Mouse (Mus musculus): ENCODE measurements around the gene Abcf2.

The Abcf2 gene

GRCm38 (mm10) chr5:24601911-24602750, 24.9 kb upstream of the Abcf2 start:
- DNase-seq = no peak

DNA sequence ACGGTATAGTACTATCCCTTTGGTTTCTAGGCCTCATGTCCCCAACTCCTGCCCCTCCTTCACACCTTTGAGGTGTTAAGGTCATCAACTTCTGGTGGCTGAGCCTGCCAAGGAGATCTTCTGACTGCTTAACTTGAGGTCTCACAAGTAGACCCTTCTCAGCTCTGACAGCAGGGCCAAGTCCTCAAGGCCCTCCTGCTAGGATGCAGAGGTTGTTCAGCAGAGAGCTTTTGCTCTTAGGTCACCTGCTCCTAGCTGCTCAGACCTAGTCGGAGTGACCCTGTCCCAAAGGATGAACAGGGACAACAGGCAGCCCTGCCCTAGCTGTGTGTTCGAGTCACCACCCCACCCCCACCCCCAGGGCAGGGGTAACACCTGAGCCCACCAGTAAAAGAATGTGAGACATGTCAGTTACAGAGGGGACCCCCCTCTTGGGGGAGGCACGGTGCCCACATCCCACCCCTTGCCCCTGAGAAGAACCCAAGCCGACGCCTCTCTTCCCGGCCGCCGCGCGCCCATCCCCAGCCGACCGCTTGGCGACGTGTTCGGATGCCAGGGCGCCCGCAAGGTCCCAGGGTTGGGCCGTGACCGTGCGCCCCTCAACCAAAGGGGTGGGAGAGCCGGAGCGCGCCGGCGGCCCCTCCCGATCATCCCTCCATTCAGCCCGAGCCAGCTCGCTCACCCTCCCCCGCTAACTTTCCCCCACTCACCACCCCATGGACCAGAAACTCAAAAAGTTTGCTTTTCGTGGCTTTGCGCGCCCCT, 24.0 kb upstream of the Abcf2 start:
- DNase-seq = no peak

GRCm38 (mm10) chr5:24600236-24600635, 23.0 kb upstream of the Abcf2 start:
- no peak for DNase-seq

GRCm38 (mm10) chr5:24599137-24599536, 21.9 kb upstream of the Abcf2 start:
- DNase-seq = no peak

- DNase-seq = peak; percentile 54
Measured at GRCm38 (mm10) chr5:24598570-24599006, 21.3 kb upstream of the Abcf2 start.

DNA sequence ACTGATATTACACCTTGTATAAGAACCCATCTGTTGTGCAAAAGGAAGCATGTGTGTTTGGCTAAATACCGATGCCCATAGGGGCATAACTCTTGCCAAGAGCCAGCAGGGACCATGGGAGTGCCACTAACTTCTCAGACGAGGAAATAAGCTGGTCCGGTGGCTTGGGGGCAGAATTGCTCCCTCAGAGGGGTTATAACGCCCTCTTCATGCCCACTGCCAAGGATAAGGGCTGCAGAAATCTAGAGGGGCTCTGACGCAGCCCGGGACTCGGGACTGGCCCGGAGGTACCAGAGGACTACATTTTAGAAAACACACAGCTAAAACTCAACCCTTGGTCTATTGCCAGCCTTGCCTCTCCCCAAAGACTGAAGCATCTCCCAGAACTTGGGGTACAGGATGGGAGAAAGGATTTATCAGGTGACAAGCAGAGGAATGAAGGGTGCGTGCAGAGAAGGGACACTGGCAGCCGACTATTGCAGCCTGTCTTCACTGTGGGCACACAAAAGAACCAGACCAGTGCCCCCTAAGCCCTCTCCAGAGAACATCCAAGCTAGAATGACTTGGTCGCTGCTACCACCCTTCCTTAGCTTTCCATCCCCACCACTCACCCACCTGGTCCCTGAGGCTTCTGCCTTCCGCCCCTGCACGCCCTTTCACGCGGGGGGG, 20.8 kb upstream of the Abcf2 start:
- DNase-seq = no peak

DNA sequence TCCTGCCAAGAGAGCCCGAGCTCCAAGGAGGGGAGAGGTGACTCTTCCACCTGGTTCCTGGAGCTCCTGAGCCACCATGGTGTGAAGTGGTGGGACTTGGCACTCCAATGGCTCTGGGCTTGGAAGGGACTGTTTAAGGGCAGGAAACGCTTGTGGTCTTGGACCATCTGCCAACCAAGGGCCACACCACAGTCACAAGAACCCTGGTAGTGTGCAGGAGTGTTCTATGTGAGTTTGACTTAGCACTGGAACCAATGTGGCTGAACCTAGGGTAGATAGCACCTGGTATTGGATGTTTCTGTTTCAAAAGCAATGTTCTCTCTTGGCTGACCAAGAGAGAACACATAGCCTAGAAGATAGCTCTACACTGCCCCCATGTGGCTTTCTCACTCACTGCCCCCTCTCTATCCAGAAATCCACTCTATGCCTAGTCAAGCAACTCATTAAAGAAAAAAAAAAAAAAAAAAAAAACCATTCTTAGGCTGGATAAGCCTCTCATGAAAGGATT, 20.0 kb upstream of the Abcf2 start:
- DNase-seq = peak; percentile 75

- DNase-seq = no peak
Measured at GRCm38 (mm10) chr5:24596519-24597171, 19.4 kb upstream of the Abcf2 start.

DNA sequence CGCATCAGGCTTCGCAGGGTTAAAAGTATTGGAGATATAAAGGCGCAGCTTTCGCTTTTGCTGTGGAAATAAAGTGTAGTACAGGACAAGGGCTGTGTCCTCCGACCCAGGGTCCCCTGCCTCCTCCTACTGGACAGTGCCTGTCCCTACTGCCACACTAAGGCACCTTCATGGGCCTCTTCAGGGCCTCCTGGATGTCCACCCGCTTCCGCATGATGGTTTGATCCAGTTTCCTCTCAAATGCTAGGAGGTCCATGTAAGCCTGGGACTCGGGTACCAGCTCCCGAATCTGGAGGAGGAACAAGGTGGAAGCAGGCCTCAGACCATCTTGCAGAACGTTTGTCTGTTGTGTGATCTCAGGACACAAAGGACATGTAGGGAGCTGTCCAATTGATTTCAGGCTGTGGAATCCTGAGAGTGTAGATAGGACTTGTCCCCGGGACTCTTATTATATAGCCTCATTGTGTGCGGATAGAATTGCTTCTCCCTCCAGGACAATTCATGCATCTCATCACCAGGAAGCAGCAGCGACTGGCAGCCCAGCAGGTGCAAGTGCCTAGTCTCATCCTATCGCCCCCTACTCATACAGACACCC, 18.6 kb upstream of the Abcf2 start:
- DNase-seq = no peak

GRCm38 (mm10) chr5:24595261-24595660, 18.0 kb upstream of the Abcf2 start:
- DNase-seq = no peak

DNA sequence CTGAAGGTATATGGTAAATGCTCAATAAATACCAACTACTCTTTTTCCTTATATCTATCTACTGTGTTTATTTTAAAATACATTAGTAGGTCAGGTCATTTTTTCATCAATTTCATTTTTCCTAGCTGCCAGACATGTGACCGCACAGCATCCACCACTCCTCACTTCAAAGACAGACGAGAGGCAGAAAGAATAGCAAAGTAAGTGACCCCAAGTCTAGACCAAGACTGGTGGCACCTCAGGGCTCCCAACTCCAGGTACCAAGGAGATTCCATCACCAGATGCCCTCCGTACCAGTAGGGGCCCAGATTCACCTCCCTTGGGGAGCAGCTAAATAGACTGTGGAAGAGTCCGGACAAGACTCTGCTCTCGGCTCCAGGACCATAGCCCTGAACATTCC, 17.1 kb upstream of the Abcf2 start:
- no peak for DNase-seq

- DNase-seq = no peak
Measured at GRCm38 (mm10) chr5:24593928-24594327, 16.7 kb upstream of the Abcf2 start.

DNA sequence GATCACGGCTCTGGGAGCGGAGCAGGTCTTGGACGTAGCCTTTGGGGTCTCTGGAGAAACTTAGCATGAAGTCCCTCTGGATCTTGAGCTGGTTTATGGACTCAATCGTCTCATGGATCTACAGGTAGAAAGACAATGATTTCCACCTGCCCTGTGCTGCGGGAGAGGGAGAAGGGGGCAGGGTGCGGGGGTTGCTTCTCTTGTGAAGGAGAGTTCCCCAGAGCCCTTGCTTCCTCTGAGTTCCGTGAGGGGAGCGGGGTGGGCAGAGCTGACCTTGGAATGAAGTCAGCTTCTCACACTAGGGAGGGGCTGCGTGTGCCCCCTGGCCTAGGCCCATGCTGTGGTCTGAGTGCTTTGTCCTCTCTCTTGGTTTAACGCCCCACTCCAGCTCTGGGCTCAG, 16.0 kb upstream of the Abcf2 start:
- DNase-seq = no peak

DNA sequence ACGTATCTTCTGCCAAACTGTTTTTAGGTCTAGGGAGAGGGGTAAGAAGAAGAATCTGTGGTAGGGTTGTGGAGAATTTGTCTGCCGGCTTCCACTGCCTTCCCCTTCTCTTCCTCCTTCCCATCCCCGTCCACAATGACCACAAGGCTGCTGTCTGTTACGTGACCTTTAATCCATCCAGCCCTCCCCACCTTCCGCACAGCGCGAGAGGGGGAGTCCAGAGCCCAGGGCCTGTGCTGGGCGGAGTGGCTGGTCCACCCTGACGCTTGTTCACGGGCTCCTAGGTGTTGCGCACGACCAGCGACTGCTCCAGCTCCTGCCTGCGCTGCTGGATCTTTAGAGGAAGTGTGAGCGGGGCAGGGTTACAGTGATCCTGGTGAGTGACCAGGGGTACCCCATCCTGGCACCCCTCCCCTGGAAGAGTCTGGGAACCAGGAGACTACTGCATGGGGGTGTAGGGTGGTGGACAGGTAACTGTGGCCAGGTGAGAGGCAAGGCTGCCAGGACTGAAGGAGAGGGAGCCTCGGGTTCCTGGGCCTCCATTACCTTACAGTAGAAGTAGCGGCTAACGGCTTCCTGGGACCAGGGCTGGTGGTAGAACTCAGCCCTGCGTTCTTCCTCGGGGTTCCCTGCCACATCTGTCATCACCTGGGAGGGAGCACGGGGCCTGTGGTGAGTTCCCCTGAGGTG, 15.3 kb upstream of the Abcf2 start:
- no peak for DNase-seq

DNA sequence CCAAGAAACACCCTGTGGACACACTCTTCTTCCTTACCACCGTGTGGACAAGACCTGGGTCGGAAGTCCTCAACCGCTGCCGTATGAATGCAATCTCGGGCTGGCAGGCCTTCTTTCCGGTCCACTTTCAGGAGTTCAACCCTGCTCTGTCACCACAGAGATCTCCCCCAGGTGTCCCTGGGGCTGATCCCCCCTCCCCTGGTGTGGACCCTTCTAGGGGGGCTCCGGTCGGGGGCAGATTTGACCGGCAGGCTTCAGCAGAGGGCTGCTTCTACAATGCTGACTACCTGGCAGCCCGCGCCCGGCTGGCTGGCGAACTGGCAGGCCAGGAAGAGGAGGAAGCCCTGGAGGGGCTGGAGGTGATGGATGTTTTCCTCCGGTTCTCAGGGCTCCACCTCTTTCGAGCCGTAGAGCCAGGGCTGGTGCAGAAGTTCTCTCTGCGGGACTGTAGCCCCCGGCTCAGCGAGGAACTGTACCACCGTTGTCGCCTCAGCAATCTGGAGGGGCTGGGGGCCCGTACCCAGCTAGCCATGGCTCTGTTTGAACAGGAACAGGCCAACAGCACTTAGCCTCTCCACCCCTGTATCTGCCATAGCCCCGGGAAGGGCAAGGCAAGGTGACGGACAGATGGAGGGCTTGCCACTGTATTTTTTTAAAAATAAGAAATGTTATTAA, 14.7 kb upstream of the Abcf2 start:
- DNase-seq = no peak

DNA sequence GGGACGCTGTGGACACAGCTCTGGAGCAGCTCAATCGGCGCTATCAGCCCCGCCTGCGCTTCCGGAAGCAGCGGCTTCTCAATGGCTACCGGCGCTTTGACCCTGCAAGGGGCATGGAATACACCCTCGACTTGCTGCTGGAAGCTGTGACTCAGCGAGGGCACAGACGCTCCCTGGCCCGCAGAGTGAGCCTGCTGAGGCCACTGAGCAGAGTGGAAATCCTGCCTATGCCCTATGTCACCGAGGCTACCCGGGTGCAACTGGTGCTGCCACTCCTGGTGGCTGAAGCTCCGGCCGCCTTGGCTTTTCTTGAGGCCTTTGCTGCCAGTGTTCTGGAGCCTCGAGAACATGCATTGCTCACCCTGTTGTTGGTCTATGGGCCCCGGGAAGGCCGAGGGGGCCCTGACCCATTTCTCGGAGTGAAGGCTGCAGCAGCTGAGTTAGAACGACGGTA, 14.0 kb upstream of the Abcf2 start:
- no peak for DNase-seq

DNA sequence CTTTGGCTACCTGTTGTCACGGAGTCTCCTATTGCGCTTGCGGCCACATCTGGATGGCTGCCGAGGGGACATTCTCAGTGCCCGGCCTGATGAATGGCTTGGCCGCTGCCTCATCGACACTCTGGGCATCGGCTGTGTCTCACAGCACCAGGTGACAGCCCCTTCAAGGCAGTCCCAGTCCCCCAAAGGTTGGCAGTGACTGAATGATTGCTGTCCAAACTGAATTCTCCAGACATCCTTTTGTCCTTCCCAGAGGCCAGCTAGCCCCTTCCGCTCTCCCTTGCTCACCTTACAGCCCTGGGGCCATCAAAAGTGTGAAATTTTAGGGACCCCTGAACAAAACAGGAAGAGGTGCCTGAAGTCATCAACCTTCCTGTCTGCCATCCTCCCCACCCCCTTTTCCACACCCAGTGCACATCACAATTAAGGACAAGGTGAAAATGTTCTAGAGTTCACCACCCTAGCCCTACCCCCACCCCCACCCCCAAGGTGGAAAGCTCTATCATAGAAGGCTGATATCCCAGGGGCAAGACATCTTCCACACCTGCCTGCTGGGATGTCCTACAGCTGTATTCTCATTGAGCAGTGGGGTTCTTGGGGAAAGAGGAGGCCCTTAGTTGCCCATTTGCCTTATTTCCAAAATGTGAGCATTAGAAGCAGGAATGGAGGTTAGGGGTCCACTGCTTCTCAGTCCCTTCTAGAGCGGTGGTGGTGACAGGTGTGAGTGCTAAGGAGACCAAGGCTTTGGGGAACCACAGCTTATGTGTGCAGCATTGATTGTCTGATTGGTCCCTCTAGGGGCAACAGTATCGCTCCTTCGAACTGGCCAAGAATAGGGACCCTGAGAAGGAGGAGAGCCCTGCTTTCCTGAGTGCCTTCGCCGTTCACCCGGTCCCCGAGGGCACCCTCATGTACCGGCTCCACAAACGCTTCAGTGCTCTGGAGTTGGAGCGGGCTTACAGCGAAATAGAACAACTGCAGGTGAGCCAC, 12.5 kb upstream of the Abcf2 start:
- no peak for DNase-seq

- no peak for DNase-seq
Measured at GRCm38 (mm10) chr5:24587200-24587577, 9.9 kb upstream of the Abcf2 start.

GRCm38 (mm10) chr5:24586547-24587199, 9.4 kb upstream of the Abcf2 start, which contains the start of gene Chpf2:
Gene Chpf2, plus strand, starts transcription at chr5:24586741.
- peak; percentile 65 for DNase-seq
